ENCODE assay signal across 15 mouse cellular contexts in genomic region chr5:107252435-107252834, GRCm38 (mm10). TPM values are rescaled to one million over a fixed set of nuclear protein-coding genes. Genes with fewer than 3 reads are reported as not detected.
A peak's percentile ranks its signal among the peaks of the same experiment; 100 is the strongest.
DNase-seq lines count a peak whose midpoint lies in the region; ATAC-seq lines count a peak whose summit lies in the region.
"Had no signal": no experiment of that assay in that cellular context is flagged by ENCODE, and none has a peak within 500 bp of the region (broad histone marks: within the 10 kb centered on the region; RNA-seq: fewer than 3 reads in every experiment).

No protein-coding gene starts in this region.

- DNase-seq in heart, postnatal 4 days = no peak
- no peak for DNase-seq in lung, postnatal 10 days
- no peak for DNase-seq in layer of hippocampus, postnatal 36 days
- DNase-seq: cerebellum, adult 11-12 months; gastrocnemius, postnatal 25 days; thymus, postnatal 4 days had no signal

- 0 out of 2 replicates have a peak, but pooled peaks cover 3% of the 10 kb centered on the region for H3K9me3 ChIP-seq in heart, embryonic 12.5 days (replicated peaks)
- peaks cover 2% of the 10 kb centered on the region; the same call in 1 of the 2 replicates for H3K9me3 ChIP-seq in lung, embryonic 16.5 days (ENCODE audit: control insufficient read depth, low read length)
- no peaks in the 10 kb centered on the region for H3K9me3 ChIP-seq in intestine, embryonic 15.5 days
- H3K9me3 ChIP-seq in stomach, embryonic 15.5 days = no peaks in the 10 kb centered on the region
- 0 out of 2 replicates have a peak, but pooled peaks cover 4% of the 10 kb centered on the region for H3K9me3 ChIP-seq in midbrain, embryonic 15.5 days

- ATAC-seq in heart, embryonic 12.5 days (ENCODE audit: insufficient number of reproducible peaks, low FRiP score) = no peak
- peak; percentile 74 for ATAC-seq in lung, embryonic 16.5 days (ENCODE audit: low read depth)
- ATAC-seq in intestine, embryonic 15.5 days = peak; percentile 54
- ATAC-seq in stomach, embryonic 15.5 days (ENCODE audit: insufficient read depth, low FRiP score, low read depth) = no peak; the same call in 1 of the 2 replicates
- no peak for ATAC-seq in midbrain, embryonic 15.5 days (replicated peaks)
- ATAC-seq: activated CD4-positive, CD25-positive, alpha-beta regulatory T cell, adult 4 months had no signal

- peaks cover 5% of the 10 kb centered on the region for H3K36me3 ChIP-seq in heart, embryonic 12.5 days
- H3K36me3 ChIP-seq in lung, embryonic 16.5 days (ENCODE audit: control insufficient read depth, insufficient read depth, low read length) = peaks cover 4% of the 10 kb centered on the region; the same call in 1 of the 2 replicates
- H3K36me3 ChIP-seq in intestine, embryonic 15.5 days = no peaks in the 10 kb centered on the region
- H3K36me3 ChIP-seq in stomach, embryonic 15.5 days = no peaks in the 10 kb centered on the region; the same call in 1 of the 2 replicates
- H3K36me3 ChIP-seq in midbrain, embryonic 15.5 days (replicated peaks) = no peaks in the 10 kb centered on the region

- no peak overlapping the region for H3K9ac ChIP-seq in heart, embryonic 12.5 days
- H3K9ac ChIP-seq in lung, embryonic 16.5 days (ENCODE audit: low read length) = no peak overlapping the region
- no peak overlapping the region for H3K9ac ChIP-seq in intestine, embryonic 15.5 days
- no peak overlapping the region for H3K9ac ChIP-seq in stomach, embryonic 15.5 days
- H3K9ac ChIP-seq in midbrain, embryonic 15.5 days = no peak overlapping the region
- H3K9ac ChIP-seq: limb, embryonic 12.5 days had no signal

- peaks cover 34% of the 10 kb centered on the region for H3K4me1 ChIP-seq in heart, embryonic 12.5 days (replicated peaks)
- peaks cover 33% of the 10 kb centered on the region for H3K4me1 ChIP-seq in lung, embryonic 16.5 days (replicated peaks; ENCODE audit: control insufficient read depth, insufficient read depth, low read length)
- H3K4me1 ChIP-seq in intestine, embryonic 15.5 days (replicated peaks) = peaks cover 26% of the 10 kb centered on the region
- peaks cover 24% of the 10 kb centered on the region for H3K4me1 ChIP-seq in stomach, embryonic 15.5 days
- peaks cover 16% of the 10 kb centered on the region for H3K4me1 ChIP-seq in midbrain, embryonic 15.5 days

- 20% methylated on average over 1 of the region's 1 CpGs for WGBS in heart, embryonic 12.5 days
- WGBS in lung, embryonic 16.5 days = 18% methylated on average over 1 of the region's 1 CpGs
- 20% methylated on average over 1 of the region's 1 CpGs for WGBS in intestine, embryonic 15.5 days
- WGBS in stomach, embryonic 15.5 days = 26% methylated on average over 1 of the region's 1 CpGs
- 72% methylated on average over 1 of the region's 1 CpGs for WGBS in midbrain, embryonic 15.5 days

- H3K4me3 ChIP-seq in heart, embryonic 12.5 days = no peak overlapping the region
- no peak overlapping the region for H3K4me3 ChIP-seq in lung, embryonic 16.5 days (ENCODE audit: low read length)
- no peak overlapping the region for H3K4me3 ChIP-seq in intestine, embryonic 15.5 days (replicated peaks)
- H3K4me3 ChIP-seq in stomach, embryonic 15.5 days (replicated peaks) = no peak overlapping the region
- H3K4me3 ChIP-seq in midbrain, embryonic 15.5 days = no peak overlapping the region
- H3K4me3 ChIP-seq: limb, embryonic 12.5 days had no signal

- H3K4me2 ChIP-seq in heart, embryonic 12.5 days = no peak overlapping the region
- no peak overlapping the region for H3K4me2 ChIP-seq in lung, embryonic 16.5 days (ENCODE audit: low read depth, low read length)
- H3K4me2 ChIP-seq in intestine, embryonic 15.5 days (replicated peaks) = no peak overlapping the region
- no peak overlapping the region for H3K4me2 ChIP-seq in stomach, embryonic 15.5 days
- H3K4me2 ChIP-seq in midbrain, embryonic 15.5 days = no peak overlapping the region
- H3K4me2 ChIP-seq: limb, embryonic 12.5 days had no signal

- peak overlapping the region; percentile 81 for H3K27ac ChIP-seq in heart, embryonic 12.5 days (ENCODE audit: poor library complexity, severe bottlenecking)
- H3K27ac ChIP-seq in lung, embryonic 16.5 days (ENCODE audit: low read length) = peak overlapping the region; percentile 80
- peak overlapping the region; percentile 56 for H3K27ac ChIP-seq in intestine, embryonic 15.5 days
- H3K27ac ChIP-seq in stomach, embryonic 15.5 days = peak overlapping the region; percentile 63
- no peak overlapping the region for H3K27ac ChIP-seq in midbrain, embryonic 15.5 days
- H3K27ac ChIP-seq: hindbrain, postnatal 0 days; macrophage had no signal

- no peaks in the 10 kb centered on the region for H3K27me3 ChIP-seq in heart, embryonic 12.5 days (replicated peaks)
- no peaks in the 10 kb centered on the region for H3K27me3 ChIP-seq in lung, embryonic 16.5 days (ENCODE audit: control insufficient read depth, insufficient read depth, low read depth, low read length)
- H3K27me3 ChIP-seq in intestine, embryonic 15.5 days (replicated peaks) = no peaks in the 10 kb centered on the region
- no peaks in the 10 kb centered on the region for H3K27me3 ChIP-seq in stomach, embryonic 15.5 days (replicated peaks)
- peaks cover 17% of the 10 kb centered on the region for H3K27me3 ChIP-seq in midbrain, embryonic 15.5 days (replicated peaks)
- H3K27me3 ChIP-seq: limb, embryonic 12.5 days had no signal

RNA-seq across cellular contexts. Expression of gene Tgfbr3, which starts 37.0 kb away (rescaled TPM):
- polyA plus RNA-seq in heart, embryonic 12.5 days (2016; fragmentation: Nextera tagmentation; extraction: Ambion mirVana) = 38.1 and 38.2 TPM in 2 replicates
- 10 to 100 TPM; 28.5 to 28.9 TPM for total RNA-seq in heart, postnatal 4 days (2021)
- polyA plus RNA-seq in lung, embryonic 16.5 days (2015; fragmentation: Nextera tagmentation; extraction: Ambion mirVana) = 29.1 and 31.5 TPM in 2 replicates
- polyA plus RNA-seq in intestine, embryonic 15.5 days (2015; fragmentation: Nextera tagmentation; extraction: Ambion mirVana) = 14.4 and 16.3 TPM in 2 replicates
- 20.3 and 24.2 TPM in 2 replicates for polyA plus RNA-seq in stomach, embryonic 15.5 days (2015; fragmentation: Nextera tagmentation; extraction: Ambion mirVana)
- 6.5 TPM in 2 replicates for polyA plus RNA-seq in midbrain, embryonic 15.5 days (2015; fragmentation: Nextera tagmentation; extraction: Ambion mirVana)
- total RNA-seq in layer of hippocampus, postnatal 36 days (2021) = 10 to 100 TPM; 16.7 to 21.4 TPM

Comparison
In these comparisons a context has a peak if more than half of its experiments do, and no peak if none do; other contexts are left out.
1. ATAC-seq: peak in lung, embryonic 16.5 days (single experiment) and intestine, embryonic 15.5 days (single experiment); none in heart, embryonic 12.5 days (single experiment), stomach, embryonic 15.5 days (single experiment) and midbrain, embryonic 15.5 days (single experiment).